Mouse (Mus musculus) neural tube, embryonic 13.5 days (tissue): Measurements from ENCODE around the gene Glod4. TPM values are rescaled to one million over a fixed set of nuclear protein-coding genes. Genes with fewer than 3 reads are reported as not detected.

Source experiments
- ATAC-seq: fragments of 200-750 bp; cut with Nextera tagmentation; 2 replicates; pipeline ENCODE4 v1.8.0; 2017; ENCODE audit warnings: low read depth, mild to moderate bottlenecking, moderate TSS enrichment, moderate library complexity
- H3K27ac ChIP-seq: fragments of 300-500 bp; sonication (generic); replicated peaks from 2 replicates; pipeline ENCODE4 v1.5.1; 2015; ENCODE audit warnings: moderate library complexity, mild to moderate bottlenecking, inconsistent platforms
- H3K27me3 ChIP-seq: fragments of 300-500 bp; sonication (generic); 2 replicates; pipeline ENCODE4 v1.6.1; 2015; ENCODE audit warnings: mild to moderate bottlenecking, inconsistent platforms
- H3K36me3 ChIP-seq: fragments of 300-500 bp; sonication (generic); 2 replicates; pipeline ENCODE4 v1.6.1; 2015; ENCODE audit warnings: mild to moderate bottlenecking, inconsistent platforms
- H3K4me1 ChIP-seq: fragments of 300-500 bp; sonication (generic); replicated peaks from 2 replicates; pipeline ENCODE4 v1.6.1; 2015; ENCODE audit warnings: inconsistent platforms
- H3K4me2 ChIP-seq: fragments of 300-500 bp; sonication (generic); 2 replicates; pipeline ENCODE4 v1.6.1; 2015; ENCODE audit warnings: inconsistent platforms, mild to moderate bottlenecking, moderate library complexity
- H3K4me3 ChIP-seq: fragments of 300-500 bp; sonication (generic); 2 replicates; pipeline ENCODE4 v1.5.1; 2015; ENCODE audit warnings: mild to moderate bottlenecking, inconsistent platforms
- H3K9ac ChIP-seq: fragments of 300-500 bp; sonication (generic); 2 replicates; pipeline ENCODE4 v1.6.1; 2015; ENCODE audit warnings: moderate library complexity, mild to moderate bottlenecking, inconsistent platforms
- H3K9me3 ChIP-seq: fragments of 300-500 bp; sonication (generic); 2 replicates; pipeline ENCODE4 v1.6.1; 2016; ENCODE audit warnings: inconsistent platforms
- WGBS: fragments of 180-500 bp; shearing (Covaris S2); methylation state at CpG from one replicate; pipeline ENCODE4 v1.1.7; 2015; 5-methylcytosine and 5-hydroxymethylcytosine counted together
- polyA plus RNA-seq: library from polyadenylated mRNA; unstranded; fragments of >200 nt; fragmentation: Nextera tagmentation; extraction: Ambion mirVana; gene quantifications from 2 replicates; pipeline ENCODE4 v1.2.1, GENCODE M21; 2015

The Glod4 gene
- polyA plus RNA-seq, 1 experiment from 2014 or later = 112 TPM

GRCm38 (mm10) chr11:76153236-76153951, 90.1 kb downstream of the Glod4 start:
- H3K4me1 ChIP-seq = peaks cover 11% of the 10 kb centered on the region
- no peak overlapping the region for H3K4me2 ChIP-seq
- no peaks in the 10 kb centered on the region for H3K27me3 ChIP-seq
- 95% methylated on average over 5 of the region's 5 CpGs for WGBS
- H3K4me3 ChIP-seq = no peak overlapping the region
- H3K27ac ChIP-seq = no peak overlapping the region
- H3K9ac ChIP-seq = no peak overlapping the region
- no peaks in the 10 kb centered on the region for H3K9me3 ChIP-seq
- H3K36me3 ChIP-seq = peaks cover 54% of the 10 kb centered on the region
- no peak for ATAC-seq

GRCm38 (mm10) chr11:76150980-76151379, 92.5 kb downstream of the Glod4 start:
- H3K4me3 ChIP-seq = no peak overlapping the region
- peaks cover 40% of the 10 kb centered on the region for H3K36me3 ChIP-seq
- peaks cover 19% of the 10 kb centered on the region for H3K4me1 ChIP-seq
- no peaks in the 10 kb centered on the region for H3K27me3 ChIP-seq
- ATAC-seq = no peak
- no peak overlapping the region for H3K9ac ChIP-seq
- no peaks in the 10 kb centered on the region for H3K9me3 ChIP-seq
- no peak overlapping the region for H3K4me2 ChIP-seq
- WGBS = 66% methylated on average over 4 of the region's 4 CpGs
- no peak overlapping the region for H3K27ac ChIP-seq

GRCm38 (mm10) chr11:76148055-76149008, 95.2 kb downstream of the Glod4 start:
- Histone ChIP-seq H3K4me3 (no peak overlapping the region), H3K9me3 (no peaks in the 10 kb centered on the region), H3K36me3 (peaks cover 26% of the 10 kb centered on the region; the same call in 1 of the 2 replicates), H3K4me2 (no peak overlapping the region), H3K27ac (peak overlapping the region; percentile 53; the same call in 1 of the 2 replicates), H3K9ac (no peak overlapping the region), H3K4me1 (peaks cover 19% of the 10 kb centered on the region), H3K27me3 (no peaks in the 10 kb centered on the region)
- no peak for ATAC-seq
- WGBS = 67% methylated on average over 8 of the region's 8 CpGs

DNA sequence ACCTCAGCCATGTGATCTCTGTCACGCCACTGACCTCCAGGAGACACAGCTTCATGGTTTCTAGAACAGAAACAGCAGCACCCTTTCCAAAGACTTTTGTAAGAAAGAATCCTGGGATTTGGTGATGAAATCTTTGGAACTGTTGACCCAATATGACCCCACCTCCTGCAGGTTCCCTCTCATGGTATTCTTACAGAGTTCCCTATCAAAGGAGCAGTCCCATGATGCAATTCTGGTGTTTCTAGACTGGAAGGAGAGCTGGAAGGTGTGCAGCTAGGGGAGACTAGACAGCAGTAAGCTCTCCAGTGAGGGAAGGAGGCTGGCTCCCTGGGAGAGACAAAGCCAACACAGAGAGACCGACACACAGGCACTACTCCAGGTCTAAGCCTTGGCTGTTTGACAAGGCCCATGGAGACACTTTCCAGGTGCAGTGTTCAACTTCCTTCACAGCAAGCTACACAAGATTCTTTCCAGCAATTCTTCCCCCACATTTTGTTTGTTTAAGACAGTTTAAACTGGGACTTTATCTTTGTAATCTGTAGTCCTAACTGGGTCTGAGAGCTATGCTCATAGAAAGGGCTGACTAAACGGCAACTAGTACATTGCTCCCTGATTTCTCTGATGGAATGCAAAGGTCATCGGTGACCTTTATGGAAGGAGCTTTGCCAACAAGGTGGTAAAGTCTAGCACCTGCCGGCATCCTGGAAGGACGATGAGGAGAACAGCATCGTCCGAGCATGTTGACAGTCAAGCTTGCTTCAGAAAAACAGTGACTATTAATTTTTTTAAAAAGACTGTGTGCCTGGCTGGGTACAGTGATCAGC, 97.1 kb downstream of the Glod4 start:
- no peak for ATAC-seq

GRCm38 (mm10) chr11:76145169-76145568, 98.4 kb downstream of the Glod4 start:
- Histone ChIP-seq H3K4me2 (no peak overlapping the region), H3K9ac (no peak overlapping the region), H3K9me3 (no peaks in the 10 kb centered on the region), H3K27me3 (no peaks in the 10 kb centered on the region), H3K4me1 (peaks cover 19% of the 10 kb centered on the region), H3K4me3 (no peak overlapping the region), H3K27ac (no peak overlapping the region), H3K36me3 (peaks cover 33% of the 10 kb centered on the region)
- ATAC-seq = no peak
- WGBS = 96% methylated on average over 1 of the region's 1 CpGs

More for the DNA sequence above, 97.1 kb downstream of the Glod4 start:
- Histone ChIP-seq H3K27ac (no peak overlapping the region), H3K9me3 (no peaks in the 10 kb centered on the region), H3K4me2 (no peak overlapping the region), H3K9ac (no peak overlapping the region), H3K4me1 (peaks cover 19% of the 10 kb centered on the region), H3K27me3 (no peaks in the 10 kb centered on the region), H3K36me3 (peaks cover 28% of the 10 kb centered on the region), H3K4me3 (no peak overlapping the region)
- WGBS = 95% methylated on average over 8 of the region's 8 CpGs

DNA sequence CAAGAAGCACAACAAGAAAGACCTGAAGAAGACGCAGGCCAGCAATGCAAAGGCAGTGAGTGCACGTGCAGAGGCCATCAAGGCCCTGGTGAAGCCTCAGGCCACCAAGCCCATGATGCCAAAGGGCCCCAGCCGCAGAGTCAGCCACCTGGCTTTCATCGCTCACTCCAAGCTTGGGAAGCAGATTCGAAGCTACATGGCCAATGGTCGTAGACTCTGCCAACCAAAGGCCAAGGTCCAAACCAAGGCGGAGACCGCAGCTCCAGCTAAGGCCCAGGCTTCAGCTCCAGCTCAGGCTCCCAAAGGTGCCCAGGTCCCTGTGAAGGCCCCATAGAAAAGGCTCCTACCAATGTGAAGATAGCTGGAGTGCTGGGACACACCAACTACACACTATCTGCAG, 99.1 kb downstream of the Glod4 start:
- H3K9me3 ChIP-seq = no peaks in the 10 kb centered on the region
- H3K27me3 ChIP-seq = no peaks in the 10 kb centered on the region
- 95% methylated on average over 8 of the region's 8 CpGs for WGBS
- no peak overlapping the region for H3K9ac ChIP-seq
- H3K4me3 ChIP-seq = no peak overlapping the region
- no peak for ATAC-seq
- no peak overlapping the region for H3K27ac ChIP-seq
- peaks cover 30% of the 10 kb centered on the region for H3K36me3 ChIP-seq
- H3K4me1 ChIP-seq = peaks cover 18% of the 10 kb centered on the region
- H3K4me2 ChIP-seq = no peak overlapping the region

DNA sequence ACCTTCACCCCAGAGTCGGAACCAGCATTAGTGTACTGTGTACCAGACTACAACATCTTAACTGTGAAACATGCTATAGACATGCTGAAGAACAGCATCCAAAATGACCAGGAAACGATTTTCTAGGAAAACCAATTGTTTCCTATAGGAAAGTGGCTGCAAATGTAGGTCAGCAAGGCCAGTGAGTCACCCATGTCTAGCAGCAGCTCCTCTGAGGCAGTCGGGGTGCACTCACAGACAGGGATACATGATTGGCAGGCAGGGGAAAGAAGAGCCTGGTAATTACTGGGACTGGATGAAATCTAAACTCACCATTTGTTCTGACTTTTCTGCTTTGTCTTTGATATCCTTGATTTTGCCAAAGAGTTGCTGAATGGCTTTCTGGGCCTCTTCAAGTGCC, 105.5 kb downstream of the Glod4 start:
- ATAC-seq = no peak
- H3K36me3 ChIP-seq = peaks cover 59% of the 10 kb centered on the region
- WGBS = 89% methylated on average over 3 of the region's 3 CpGs

DNA sequence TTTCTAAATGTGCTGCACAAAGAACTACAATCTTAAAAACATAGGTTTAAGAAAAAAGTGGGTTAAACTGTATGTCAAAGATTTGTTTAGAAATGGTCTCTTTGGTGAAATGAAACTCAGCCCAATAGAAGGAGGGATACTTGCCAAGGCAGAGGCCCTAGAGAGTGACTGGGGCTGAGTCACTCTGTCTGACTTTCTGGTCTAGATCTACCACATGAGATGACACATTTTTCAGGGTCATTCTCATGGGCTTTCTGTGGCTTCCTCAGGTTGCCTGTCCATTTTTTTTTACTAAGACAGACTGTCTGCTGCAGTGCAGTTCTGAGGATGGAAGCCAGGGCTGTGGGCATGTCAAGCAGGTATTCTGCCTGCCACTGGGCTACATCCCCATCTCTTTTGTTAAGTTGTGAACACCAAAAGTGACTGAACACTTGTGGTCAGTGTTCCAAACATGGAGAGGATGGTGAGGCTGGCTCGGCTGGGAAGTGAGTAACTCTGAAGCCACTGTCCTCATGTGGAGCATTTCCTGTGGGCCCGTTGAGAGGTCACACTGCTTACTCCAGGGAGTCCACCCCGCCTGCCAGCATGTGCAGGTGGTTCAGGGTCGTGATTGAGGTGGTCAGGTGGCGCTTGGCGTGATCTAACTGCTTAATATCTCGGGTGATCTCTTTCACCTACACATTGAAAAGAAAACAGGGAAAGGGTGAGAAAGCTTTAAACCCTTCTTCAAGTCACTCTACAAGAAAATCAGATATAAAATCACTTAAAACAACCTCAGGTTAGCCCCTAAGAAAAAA, 107.7 kb downstream of the Glod4 start:
- Histone ChIP-seq H3K9me3 (no peaks in the 10 kb centered on the region), H3K4me2 (no peak overlapping the region), H3K4me1 (no peaks in the 10 kb centered on the region), H3K4me3 (no peak overlapping the region), H3K9ac (no peak overlapping the region), H3K27me3 (no peaks in the 10 kb centered on the region), H3K27ac (no peak overlapping the region), H3K36me3 (peaks cover 61% of the 10 kb centered on the region)
- no peak for ATAC-seq
- WGBS = 91% methylated on average over 7 of the region's 7 CpGs

More for the DNA sequence above, 105.5 kb downstream of the Glod4 start:
- Histone ChIP-seq H3K4me1 (no peaks in the 10 kb centered on the region), H3K27me3 (no peaks in the 10 kb centered on the region), H3K4me2 (no peak overlapping the region), H3K4me3 (no peak overlapping the region), H3K9me3 (no peaks in the 10 kb centered on the region), H3K27ac (no peak overlapping the region), H3K9ac (no peak overlapping the region)

GRCm38 (mm10) chr11:76130859-76131258, 112.7 kb downstream of the Glod4 start:
- H3K27me3 ChIP-seq = no peaks in the 10 kb centered on the region
- no peaks in the 10 kb centered on the region for H3K9me3 ChIP-seq
- H3K27ac ChIP-seq = no peak overlapping the region
- H3K9ac ChIP-seq = no peak overlapping the region
- WGBS = 83% methylated on average over 5 of the region's 5 CpGs
- H3K4me2 ChIP-seq = no peak overlapping the region
- H3K4me3 ChIP-seq = no peak overlapping the region
- peaks cover 61% of the 10 kb centered on the region for H3K36me3 ChIP-seq
- no peak for ATAC-seq
- no peaks in the 10 kb centered on the region for H3K4me1 ChIP-seq

DNA sequence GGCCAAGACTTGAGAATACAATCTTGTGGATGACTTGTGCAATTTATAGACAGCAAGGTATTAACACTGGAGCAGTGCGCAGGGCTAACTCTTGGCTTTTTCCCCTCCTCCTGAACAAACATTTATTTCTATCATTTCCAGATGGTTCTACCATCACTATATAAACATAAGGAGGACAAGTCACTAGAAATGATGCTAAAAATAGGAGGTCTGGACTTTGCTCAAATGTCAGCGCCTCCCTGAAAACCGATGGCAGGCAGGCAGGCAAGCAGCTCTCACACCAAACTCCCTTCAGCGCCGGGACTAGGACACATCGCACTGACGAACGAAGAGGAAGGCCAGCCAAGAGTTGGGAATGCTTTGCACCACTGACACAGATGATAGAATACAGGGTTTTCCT, 118.1 kb downstream of the Glod4 start:
- Histone ChIP-seq H3K4me2 (no peak overlapping the region), H3K9ac (no peak overlapping the region), H3K27me3 (no peaks in the 10 kb centered on the region), H3K27ac (no peak overlapping the region), H3K4me1 (no peaks in the 10 kb centered on the region), H3K36me3 (peaks cover 63% of the 10 kb centered on the region), H3K9me3 (no peaks in the 10 kb centered on the region), H3K4me3 (no peak overlapping the region)
- no peak for ATAC-seq
- WGBS = 86% methylated on average over 8 of the region's 8 CpGs

DNA sequence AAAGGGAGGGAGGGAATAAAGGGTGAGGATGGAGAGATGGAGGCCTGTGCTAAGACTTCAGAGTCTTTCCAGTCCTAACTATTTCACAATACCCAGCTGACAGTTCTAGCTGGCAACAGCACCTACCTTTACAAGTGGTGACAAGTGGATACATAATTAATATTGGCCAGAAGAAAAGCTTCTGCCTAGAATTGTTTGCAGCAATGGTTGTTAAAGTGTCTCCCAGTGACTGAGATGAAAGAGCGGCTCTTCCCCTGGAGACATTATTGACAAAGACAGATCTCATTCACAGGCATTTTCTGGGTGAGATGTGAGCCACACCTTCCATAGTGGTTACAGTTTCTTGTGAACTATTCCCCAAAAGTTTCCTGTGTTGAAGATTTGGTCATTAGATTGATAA, 120.0 kb downstream of the Glod4 start:
- ATAC-seq = no peak
- Histone ChIP-seq H3K4me1 (no peaks in the 10 kb centered on the region), H3K4me2 (no peak overlapping the region), H3K4me3 (no peak overlapping the region), H3K27me3 (no peaks in the 10 kb centered on the region), H3K9ac (no peak overlapping the region), H3K27ac (no peak overlapping the region), H3K36me3 (peaks cover 64% of the 10 kb centered on the region), H3K9me3 (no peaks in the 10 kb centered on the region)
- WGBS = 90% methylated on average over 1 of the region's 1 CpGs
